In genomic region chr11:6108296-6108695, GRCm38 (mm10) we compare ENCODE assay signal across 10 mouse cellular contexts.
"Had no signal": no experiment of that assay in that cellular context is flagged by ENCODE, and none has a peak within 500 bp of the region (broad histone marks: within the 10 kb centered on the region; RNA-seq: fewer than 3 reads in every experiment).

No protein-coding gene starts in this region.

- H3K27ac ChIP-seq: kidney, postnatal 0 days; liver, embryonic 13.5 days; macrophage; midbrain, embryonic 13.5 days; neural tube, embryonic 13.5 days had no signal

- ATAC-seq: lung, postnatal 0 days; midbrain, embryonic 13.5 days; midbrain, embryonic 16.5 days had no signal

- DNase-seq: kidney, postnatal 25 days; liver, embryonic 13.5 days; lung, embryonic 14.5 days had no signal

- H3K4me2 ChIP-seq: liver, embryonic 13.5 days; lung, embryonic 14.5 days; midbrain, embryonic 13.5 days; neural tube, embryonic 13.5 days had no signal

- H3K4me1 ChIP-seq: liver, embryonic 13.5 days; midbrain, embryonic 13.5 days; neural tube, embryonic 13.5 days had no signal

- H3K4me3 ChIP-seq: liver, embryonic 13.5 days; midbrain, embryonic 13.5 days; myocyte; neural tube, embryonic 13.5 days had no signal

- H3K9me3 ChIP-seq: liver, embryonic 13.5 days; midbrain, embryonic 13.5 days; neural tube, embryonic 13.5 days had no signal

- H3K27me3 ChIP-seq: liver, embryonic 13.5 days; midbrain, embryonic 13.5 days; neural tube, embryonic 13.5 days had no signal

- H3K9ac ChIP-seq: liver, embryonic 13.5 days; lung, embryonic 14.5 days; midbrain, embryonic 13.5 days; neural tube, embryonic 13.5 days had no signal
